Mouse (Mus musculus) thymus, postnatal 10 days (tissue): ENCODE results near the gene Zfp568.

Experiments
- DNase-seq, 2 experiments: peaks; one replicate each; pipeline ENCODE4 v3.0.0; 2021; ENCODE audit warnings: low spot score in 2 of 2

Zfp568 gene

GRCm38 (mm10) chr7:29989031-29989430 is 5.3 kb downstream of the Zfp568 start:
- DNase-seq = no peak

DNA sequence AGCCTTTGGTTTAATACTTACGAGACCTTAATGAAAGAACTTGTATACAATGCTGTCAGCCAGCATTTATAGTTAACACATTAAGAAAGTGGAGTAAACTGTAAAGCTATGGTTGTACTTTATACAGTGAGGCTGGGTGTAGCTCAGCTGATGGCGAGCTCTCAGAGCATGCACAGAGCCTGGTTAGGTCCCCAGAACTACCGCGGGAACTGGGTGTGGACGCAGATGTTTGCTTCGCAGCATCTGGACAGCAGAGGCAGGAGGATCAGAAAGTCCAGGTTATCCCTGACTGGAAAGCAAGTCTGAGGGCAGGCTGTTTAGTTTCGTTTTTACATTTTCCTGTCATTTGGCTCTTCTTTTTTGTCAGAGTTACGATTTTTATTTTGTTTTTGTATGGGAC is 8.9 kb downstream of the Zfp568 start:
- no peak for DNase-seq

GRCm38 (mm10) chr7:29993340-29993739 is 9.6 kb downstream of the Zfp568 start:
- DNase-seq = no peak

- no peak for DNase-seq
Observed at GRCm38 (mm10) chr7:29995134-29995533, 11.4 kb downstream of the Zfp568 start.

- no peak for DNase-seq
Observed at GRCm38 (mm10) chr7:30000601-30001000, 16.8 kb downstream of the Zfp568 start.

- no peak for DNase-seq
Observed at GRCm38 (mm10) chr7:30007601-30008000, 23.8 kb downstream of the Zfp568 start.

DNA sequence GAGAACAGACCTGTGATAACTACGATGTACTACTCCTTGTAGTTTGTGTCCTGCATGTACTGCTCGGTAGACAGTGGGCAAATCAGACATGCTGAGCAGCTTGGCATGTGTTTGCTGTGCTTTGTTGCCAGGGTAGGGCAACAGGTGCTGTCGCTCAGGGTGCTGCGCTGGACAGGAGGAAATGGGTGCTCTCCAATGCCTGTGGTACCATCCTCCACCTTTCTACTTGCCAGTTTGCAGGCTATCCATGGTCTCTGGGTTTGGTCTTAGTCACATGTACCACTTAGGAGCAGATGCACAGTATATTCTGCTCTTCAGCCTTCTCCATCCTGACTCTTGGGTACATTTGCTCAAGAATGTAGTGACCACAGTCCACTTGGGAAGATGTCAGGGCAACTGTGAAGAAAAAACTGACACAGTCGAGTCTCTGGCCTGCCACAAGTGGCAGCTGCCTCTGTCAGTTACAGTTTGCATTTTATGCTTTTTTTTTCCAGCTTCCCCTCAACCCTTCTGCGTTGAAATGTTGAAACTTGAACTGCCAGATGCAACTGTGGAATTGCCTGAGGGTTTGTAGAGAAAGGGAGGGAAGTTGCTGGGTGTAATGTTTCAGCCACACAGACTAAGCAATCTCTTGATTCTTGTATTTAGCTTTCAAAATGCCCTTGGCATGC is 24.4 kb downstream of the Zfp568 start:
- no peak for DNase-seq

DNA sequence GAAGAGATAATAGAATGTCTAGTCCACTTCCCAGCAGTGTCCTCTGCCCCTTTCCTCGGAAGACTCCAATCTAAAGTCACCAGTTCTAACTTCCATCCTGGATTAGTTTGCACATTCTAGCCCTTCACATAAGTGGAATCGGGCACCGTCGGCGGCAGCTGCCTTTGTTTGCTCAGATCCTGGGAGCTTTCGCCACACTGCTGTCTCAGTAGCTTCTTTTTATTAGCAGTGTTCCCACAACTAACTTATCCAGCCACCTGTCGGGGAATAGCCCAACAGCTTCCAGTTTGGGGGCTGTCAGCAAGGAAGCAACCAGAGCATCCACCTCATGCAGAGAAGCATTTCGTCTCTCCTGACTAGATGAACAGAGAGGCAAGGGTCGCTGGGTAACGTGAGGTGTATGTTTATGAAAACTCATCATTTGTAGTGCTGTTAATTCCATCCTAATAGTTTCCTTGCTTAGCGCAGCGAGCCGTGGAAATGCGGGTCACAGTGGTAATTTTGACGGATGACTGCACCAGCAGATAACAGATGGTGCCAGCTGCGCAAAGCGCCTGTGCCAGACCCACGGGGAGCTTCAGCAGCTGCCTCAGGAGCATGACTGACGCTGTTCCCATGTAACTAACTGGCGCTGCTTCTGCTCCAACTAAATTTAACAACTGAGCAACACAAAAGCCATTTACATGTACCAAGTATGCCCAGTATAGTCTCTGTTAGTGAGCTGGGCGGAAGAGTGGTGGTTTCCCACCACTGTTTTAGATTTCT is 25.7 kb downstream of the Zfp568 start:
- no peak for DNase-seq

DNA sequence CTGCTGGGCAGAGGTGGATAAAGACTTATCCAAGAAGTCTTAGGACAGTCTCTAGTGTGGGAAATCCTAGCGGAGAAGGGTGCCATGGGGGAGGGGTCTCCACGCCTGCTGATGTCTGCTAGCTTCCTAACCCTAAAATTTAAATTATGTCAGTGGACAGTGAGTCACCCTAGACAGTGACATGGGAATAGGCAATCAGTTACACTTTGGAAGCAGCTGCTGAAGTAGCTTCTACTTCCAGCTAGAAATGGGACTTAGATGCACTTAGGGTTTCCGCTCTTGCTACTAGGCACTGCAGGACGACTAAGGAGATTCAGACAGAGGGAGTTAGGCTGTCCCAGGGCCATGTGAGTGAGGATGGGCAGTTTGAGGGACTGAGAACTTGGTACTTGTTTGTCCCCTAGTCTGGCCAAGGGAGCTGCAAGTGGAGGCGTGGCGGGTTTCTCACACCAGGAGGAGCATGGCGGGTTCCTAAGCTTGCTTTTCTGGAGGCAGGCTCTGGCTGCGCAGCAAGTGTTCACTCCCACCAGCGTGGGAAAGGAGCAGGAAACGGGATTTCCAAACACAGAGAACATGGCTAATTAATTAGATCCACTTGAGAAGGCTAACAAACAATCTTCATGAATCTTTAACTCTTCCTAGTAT is 26.9 kb downstream of the Zfp568 start:
- no peak for DNase-seq

- DNase-seq = peak in 1 of 2 experiments; percentile 57
Observed at GRCm38 (mm10) chr7:30012956-30013363, 29.2 kb downstream of the Zfp568 start.

GRCm38 (mm10) chr7:30017226-30017625 is 33.5 kb downstream of the Zfp568 start:
- no peak for DNase-seq

DNA sequence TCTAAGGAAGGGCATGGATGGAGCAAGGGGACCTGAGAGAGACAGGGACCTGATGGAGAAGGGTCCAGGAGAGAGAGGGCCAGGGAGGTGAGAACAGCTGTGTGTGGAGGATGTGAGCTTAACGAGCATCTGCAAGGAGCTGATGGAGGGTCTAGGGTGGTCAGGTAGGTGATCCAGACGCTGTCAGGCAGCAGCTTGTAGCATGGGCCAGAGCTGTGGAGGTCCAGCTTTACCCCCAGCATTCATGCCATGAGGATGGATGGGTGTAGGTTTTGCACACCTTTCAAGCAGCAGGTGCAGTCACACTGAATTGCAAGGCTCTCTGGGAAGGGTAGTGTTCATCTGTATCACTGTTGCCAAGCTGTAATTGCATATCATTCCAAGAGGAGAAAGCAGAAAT is 35.8 kb downstream of the Zfp568 start:
- no peak for DNase-seq

GRCm38 (mm10) chr7:30023324-30023723 is 39.6 kb downstream of the Zfp568 start:
- no peak for DNase-seq

DNA sequence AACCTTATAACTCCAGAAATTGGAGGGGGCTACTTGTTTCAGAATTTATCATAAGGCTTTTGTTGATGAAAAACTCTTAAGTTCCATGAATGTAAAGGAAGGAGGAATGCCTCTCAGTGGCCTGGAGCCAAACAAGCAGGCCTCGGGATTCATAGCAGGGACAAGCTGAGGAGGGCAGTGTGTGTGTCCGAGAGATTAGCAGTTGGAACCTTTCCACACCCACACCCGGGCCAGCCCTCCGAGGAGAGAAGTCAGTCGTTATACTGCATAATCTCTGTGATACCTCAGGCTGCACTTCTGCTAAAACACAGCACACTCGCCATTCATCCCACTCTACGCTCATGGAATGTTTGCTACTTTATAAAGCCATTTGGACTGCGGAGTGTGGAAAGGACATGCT is 40.0 kb downstream of the Zfp568 start:
- DNase-seq = no peak

GRCm38 (mm10) chr7:30025358-30025757 is 41.6 kb downstream of the Zfp568 start:
- no peak for DNase-seq

DNA sequence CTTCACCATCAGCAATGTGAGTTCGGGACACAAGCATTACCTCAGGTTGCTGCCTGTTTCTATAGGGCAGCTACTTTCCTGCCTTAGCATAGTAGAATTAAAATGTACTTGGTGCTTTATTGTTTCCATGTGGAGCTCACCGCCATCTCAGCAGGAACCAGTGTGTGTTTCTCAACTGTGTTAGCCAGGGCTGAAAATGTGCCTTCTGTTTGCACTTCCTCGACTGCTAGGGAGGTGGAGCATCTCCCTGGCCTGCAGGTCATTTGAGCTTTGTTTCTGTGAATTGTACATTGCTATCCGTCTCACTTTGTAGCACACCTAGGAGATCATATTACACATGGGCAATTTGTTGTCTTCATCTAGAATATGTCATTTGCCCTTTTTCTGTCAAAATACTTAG is 43.6 kb downstream of the Zfp568 start:
- no peak for DNase-seq

GRCm38 (mm10) chr7:30028572-30028971 is 44.8 kb downstream of the Zfp568 start:
- DNase-seq = no peak

- no peak for DNase-seq
Observed at GRCm38 (mm10) chr7:30030677-30031076, 46.9 kb downstream of the Zfp568 start.

- no peak for DNase-seq
Observed at GRCm38 (mm10) chr7:30031379-30031778, 47.6 kb downstream of the Zfp568 start.

DNA sequence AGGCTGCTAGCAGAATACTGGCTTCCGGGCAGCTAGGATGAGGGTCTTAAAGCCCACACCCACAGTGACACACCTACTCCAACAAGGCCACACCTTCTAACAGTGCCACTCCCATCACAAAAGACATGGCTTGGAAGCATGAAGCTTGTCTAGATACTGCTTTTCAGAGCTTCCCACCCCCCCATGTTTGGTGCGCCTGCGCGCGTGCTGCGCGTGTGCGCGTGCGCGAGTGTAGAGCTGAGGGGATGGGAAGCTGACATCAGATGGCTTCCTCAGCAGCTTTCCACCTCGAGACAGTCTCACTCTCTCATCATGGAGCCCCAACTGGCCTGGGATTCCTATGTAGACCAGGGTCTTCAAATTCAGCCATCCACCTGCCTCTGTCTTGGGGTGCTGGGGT is 50.6 kb downstream of the Zfp568 start:
- no peak for DNase-seq

GRCm38 (mm10) chr7:30044354-30044753 is 60.6 kb downstream of the Zfp568 start:
- no peak for DNase-seq

DNA sequence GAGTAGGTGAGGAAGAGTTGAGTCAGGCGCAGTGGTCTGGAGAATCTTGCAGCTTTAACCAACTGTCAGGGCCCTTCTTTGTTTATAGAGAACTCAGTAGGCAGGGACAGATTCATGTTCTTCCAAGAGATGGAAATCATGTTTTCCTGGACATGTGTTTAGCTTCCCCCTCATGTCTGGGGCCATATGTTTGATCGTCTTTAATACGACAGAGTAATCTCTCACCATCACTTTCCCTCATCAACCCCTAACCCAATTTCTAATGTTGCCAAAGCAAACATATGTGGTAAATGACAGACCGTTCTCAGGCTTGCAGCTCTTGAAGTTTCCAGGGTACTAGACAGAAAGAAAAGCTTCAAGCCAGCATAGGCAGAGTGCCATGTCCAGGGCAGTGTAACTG is 64.4 kb downstream of the Zfp568 start:
- DNase-seq = no peak
